Mouse (Mus musculus) adrenal gland (tissue): ENCODE data around the gene Tedc1.

Source experiments
- intact Hi-C: fragments of 180-260 bp; cut with DNase I; formaldehyde crosslinking; loops from one replicate; pipeline ENCODE4 v1.15.1; 2025
- long read RNA-seq, 2 experiments: library from polyadenylated mRNA; unstranded; transcript quantifications; one replicate each; pipeline ENCODE4 v2.0.0; 2020; ENCODE audit warnings: borderline replicate concordance in 1 of 2; ENCODE audit not compliant: insufficient replicate concordance in 1 of 2

Tedc1 gene
- long read RNA-seq, experiment 1, partial matches to known transcripts = 0 of 2 reads
- long read RNA-seq, experiment 1, other reads (novel, unspliced or antisense) = 1 of 2 reads
- long read RNA-seq, experiment 2 = 0 reads

GRCm38 (mm10) chr12:113155887-113156539 is at the start of gene Tedc1:
TSS of gene Tedc1 (plus strand) at chr12:113156421.
- intact Hi-C loops = no loop called here

GRCm38 (mm10) chr12:113107431-113108124 is 48.6 kb upstream of the Tedc1 start:
- intact Hi-C loops = no loop called here

GRCm38 (mm10) chr12:113108528-113109283 is 47.5 kb upstream of the Tedc1 start:
- intact Hi-C loops = no loop called here

- intact Hi-C loops = no loop called here
Observed at GRCm38 (mm10) chr12:113109801-113110200, 46.4 kb upstream of the Tedc1 start.

- intact Hi-C loops = no loop called here
Observed at GRCm38 (mm10) chr12:113114141-113114540, 42.1 kb upstream of the Tedc1 start.

- intact Hi-C loops = loop anchor here (5.0 kb wide), 1 partner anchor 37 kb away; no protein-coding TSS in a partner anchor
Observed at GRCm38 (mm10) chr12:113114856-113115538, 41.2 kb upstream of the Tedc1 start.

- intact Hi-C loops = loop anchor here (5.0 kb wide), 1 partner anchor 33 kb away; no protein-coding TSS in a partner anchor
Observed at GRCm38 (mm10) chr12:113119516-113120410, 36.5 kb upstream of the Tedc1 start.

- intact Hi-C loops = no loop called here
Observed at GRCm38 (mm10) chr12:113124726-113125125, 31.5 kb upstream of the Tedc1 start.

- intact Hi-C loops = no loop called here
Observed at GRCm38 (mm10) chr12:113130732-113131131, 25.5 kb upstream of the Tedc1 start.

GRCm38 (mm10) chr12:113131601-113132000 is 24.6 kb upstream of the Tedc1 start:
- intact Hi-C loops = no loop called here

GRCm38 (mm10) chr12:113132567-113132966 is 23.7 kb upstream of the Tedc1 start:
- intact Hi-C loops = no loop called here

GRCm38 (mm10) chr12:113133260-113133659 is 23.0 kb upstream of the Tedc1 start:
- intact Hi-C loops = no loop called here

- intact Hi-C loops = no loop called here
Observed at GRCm38 (mm10) chr12:113133861-113134403, 22.3 kb upstream of the Tedc1 start.

- intact Hi-C loops = no loop called here
Observed at GRCm38 (mm10) chr12:113134502-113134901, 21.7 kb upstream of the Tedc1 start.

- intact Hi-C loops = no loop called here
Observed at GRCm38 (mm10) chr12:113135401-113135800, 20.8 kb upstream of the Tedc1 start.

GRCm38 (mm10) chr12:113136492-113137020 is 19.7 kb upstream of the Tedc1 start:
- intact Hi-C loops = no loop called here

GRCm38 (mm10) chr12:113137260-113138213 is 18.7 kb upstream of the Tedc1 start:
- intact Hi-C loops = no loop called here

GRCm38 (mm10) chr12:113138291-113138690 is 17.9 kb upstream of the Tedc1 start:
- intact Hi-C loops = no loop called here
